Mouse (Mus musculus) inflammation-experienced regulatory T-cells, adult 16 weeks (primary cell): ENCODE measurements around the gene Smim5. TPM values are rescaled to one million over a fixed set of nuclear protein-coding genes. Genes with fewer than 3 reads are reported as not detected.

Experiments used
- polyA plus RNA-seq: library from polyadenylated mRNA; unstranded; fragments of 100-300 nt; shearing (Covaris generic); gene quantifications from one replicate; pipeline ENCODE4 v1.2.1, GENCODE M21; 2017

The Smim5 gene
- polyA plus RNA-seq, result 0.37 TPM

GRCm38 (mm10) chr11:115899486-115900266, at the start of gene Smim5:
TSS of gene Smim5 (plus strand) at chr11:115899966.

GRCm38 (mm10) chr11:115858354-115858753, 41.4 kb upstream of the Smim5 start, which contains the start of gene Myo15b:
TSS of gene Myo15b (plus strand) at chr11:115858406.

GRCm38 (mm10) chr11:115911632-115912376, 12.0 kb downstream of the Smim5 start, which contains the start of gene Smim6:
TSS of gene Smim6 (plus strand) at chr11:115912017.

GRCm38 (mm10) chr11:115933108-115933746, 33.5 kb downstream of the Smim5 start, which contains the start of the genes Sap30bp and Recql5:
TSS of gene Sap30bp (plus strand) at chr11:115933282.
TSS of gene Recql5 (minus strand) at chr11:115933477.

Other genes starting within 250 kb of the Smim5 start
- gene Grb2, start 191.4 kb upstream of the Smim5 start, polyA plus RNA-seq, result 12.8 TPM
- 42.6 TPM for gene Tmem94, start 134.5 kb upstream of the Smim5 start, polyA plus RNA-seq
- gene Caskin2, start 86.3 kb upstream of the Smim5 start, polyA plus RNA-seq, result 4.2 TPM
- gene Tsen54, start 85.2 kb upstream of the Smim5 start, polyA plus RNA-seq, result 25.6 TPM
- gene Llgl2, start 75.9 kb upstream of the Smim5 start, polyA plus RNA-seq, result 39.3 TPM
- gene Myo15b, start 41.6 kb upstream of the Smim5 start, polyA plus RNA-seq, result not detected
- 1.3 TPM for gene Smim6, start 12.1 kb downstream of the Smim5 start, polyA plus RNA-seq
- gene Sap30bp, start 33.3 kb downstream of the Smim5 start, polyA plus RNA-seq, result 43.4 TPM
- gene Recql5, start 33.5 kb downstream of the Smim5 start, polyA plus RNA-seq, result 27.8 TPM
- gene Itgb4, start 74.7 kb downstream of the Smim5 start, polyA plus RNA-seq, result not detected
- gene Galk1, start 112.8 kb downstream of the Smim5 start, polyA plus RNA-seq, result 40.4 TPM
- gene H3f3b, start 128.0 kb downstream of the Smim5 start, polyA plus RNA-seq, result 1,346 TPM
- gene Unk, start 130.4 kb downstream of the Smim5 start, polyA plus RNA-seq, result 56.5 TPM
- 202 TPM for gene Unc13d, start 178.0 kb downstream of the Smim5 start, polyA plus RNA-seq
- gene Wbp2, start 187.0 kb downstream of the Smim5 start, polyA plus RNA-seq, result 214 TPM
- gene Trim47, start 227.2 kb downstream of the Smim5 start, polyA plus RNA-seq, result 0.32 TPM
- 9.8 TPM for gene Trim65, start 231.2 kb downstream of the Smim5 start, polyA plus RNA-seq
- 91.0 TPM for gene Mrpl38, start 238.9 kb downstream of the Smim5 start, polyA plus RNA-seq